Mouse (Mus musculus) ES-Bruce4 (cell line): Measurements from ENCODE around the gene Ndufs5.

Experiments used
- CTCF ChIP-seq: IDR thresholded peaks from one replicate; pipeline ENCODE4 v1.8.1; 2011; ENCODE audit warnings: low read depth, low read length
- EP300 ChIP-seq: IDR thresholded peaks from 2 replicates; pipeline ENCODE4 v1.6.1; 2011; ENCODE audit warnings: low read depth, low read length; ENCODE audit not compliant: insufficient read depth
- POLR2A ChIP-seq: IDR thresholded peaks from one replicate; pipeline ENCODE4 v1.8.1; 2011; ENCODE audit warnings: low read length; ENCODE audit not compliant: insufficient read depth

GRCm38 (mm10) chr4:123682291-123682690 lies 35.7 kb downstream of the Ndufs5 start:
- TF ChIP-seq CTCF (no peak), EP300 (no peak), POLR2A (no peak)
